Mouse (Mus musculus): ENCODE measurements around the gene Olfr464.
"Not testable (repeated sequence)": the region's sequence is repeated elsewhere in the genome, so short reads cannot be mapped to it uniquely, and the experiment has no call there.

Gene Olfr464

DNA sequence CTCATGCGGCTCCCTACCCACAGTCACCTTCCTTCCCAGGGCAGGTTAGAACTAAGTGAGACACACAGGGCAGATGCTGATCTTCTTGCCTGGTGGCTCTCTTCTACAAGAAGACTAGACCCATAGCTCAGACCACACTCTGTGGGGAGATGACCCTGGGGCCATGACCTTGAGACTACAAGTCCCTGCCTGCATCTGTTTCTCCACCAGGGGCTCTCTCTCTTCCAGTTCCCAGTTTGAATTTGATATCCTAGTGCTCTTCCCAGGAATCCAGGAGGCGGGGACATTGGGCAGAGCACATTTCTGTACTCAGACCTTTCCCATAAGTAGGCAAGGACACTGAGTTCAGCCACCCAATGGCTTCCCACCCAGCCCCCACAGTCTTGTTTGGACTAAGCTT is 50.7 kb downstream of the Olfr464 start:
- in situ Hi-C loops (cut with MboI, MseI), result no loop called here

DNA sequence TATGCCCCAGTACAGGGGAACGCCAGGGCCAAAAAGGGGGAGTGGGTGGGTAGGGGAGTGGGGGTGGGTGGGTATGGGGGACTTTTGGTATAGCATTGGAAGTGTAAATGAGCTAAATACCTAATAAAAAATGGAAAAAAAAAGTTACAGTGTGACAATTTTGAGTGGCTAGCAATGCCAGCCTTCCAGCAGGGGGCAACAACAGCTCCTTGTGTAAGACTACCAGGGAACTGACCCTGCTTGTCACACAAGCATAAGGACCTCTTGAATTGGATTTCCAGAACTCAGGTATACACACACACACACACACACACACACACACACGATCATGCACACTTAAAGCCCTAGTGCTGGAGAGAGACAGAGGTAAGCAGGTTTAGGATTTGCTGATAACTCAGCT is 53.9 kb downstream of the Olfr464 start:
- in situ Hi-C loops (cut with MboI, MseI), result not testable (repeated sequence)

Data from regulatory T cell (primary cell).